Mouse (Mus musculus): Measurements from ENCODE around the gene Iqsec2.

Iqsec2 gene

DNA sequence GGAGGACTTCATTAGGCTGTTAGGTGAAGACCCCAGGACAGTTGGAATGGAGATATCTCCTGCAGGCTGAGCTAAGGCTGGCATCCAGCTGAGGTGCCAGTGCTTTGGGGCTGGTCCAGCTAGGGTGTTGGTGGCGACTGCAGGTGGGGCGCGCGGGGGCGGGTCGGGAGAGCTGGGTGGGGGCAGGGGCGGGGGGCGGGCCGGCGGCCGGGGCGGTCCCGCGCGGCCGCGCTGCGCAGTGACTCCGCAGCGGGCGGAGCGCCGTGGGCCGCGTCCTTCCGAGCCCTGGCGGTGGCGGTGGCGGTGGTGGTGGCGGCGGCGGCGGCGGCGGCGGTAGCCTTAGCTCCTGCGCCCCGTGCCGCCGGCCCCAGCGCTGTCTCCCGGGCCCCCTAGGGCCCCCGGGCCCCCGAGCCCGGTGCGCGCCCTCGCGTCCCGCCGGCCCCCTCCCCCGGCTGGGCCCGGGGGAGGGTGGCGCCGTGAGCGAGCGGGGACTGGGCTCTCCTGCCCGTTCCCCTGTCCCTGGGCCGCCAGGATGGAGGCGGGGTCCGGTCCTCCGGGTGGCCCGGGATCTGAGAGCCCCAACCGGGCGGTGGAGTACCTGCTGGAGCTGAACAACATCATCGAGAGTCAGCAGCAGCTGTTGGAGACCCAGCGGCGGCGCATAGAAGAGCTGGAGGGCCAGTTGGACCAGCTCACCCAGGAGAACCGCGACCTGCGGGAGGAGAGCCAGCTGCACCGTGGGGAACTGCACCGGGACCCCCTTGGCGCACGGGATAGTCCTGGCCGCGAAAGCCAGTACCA lies at the start of gene Iqsec2:
Iqsec2 (plus strand) TSS at position 328 of the 801 bp plus-strand sequence.
- peak; percentile 14 for DNase-seq (ENCODE audit: low spot score)

DNA sequence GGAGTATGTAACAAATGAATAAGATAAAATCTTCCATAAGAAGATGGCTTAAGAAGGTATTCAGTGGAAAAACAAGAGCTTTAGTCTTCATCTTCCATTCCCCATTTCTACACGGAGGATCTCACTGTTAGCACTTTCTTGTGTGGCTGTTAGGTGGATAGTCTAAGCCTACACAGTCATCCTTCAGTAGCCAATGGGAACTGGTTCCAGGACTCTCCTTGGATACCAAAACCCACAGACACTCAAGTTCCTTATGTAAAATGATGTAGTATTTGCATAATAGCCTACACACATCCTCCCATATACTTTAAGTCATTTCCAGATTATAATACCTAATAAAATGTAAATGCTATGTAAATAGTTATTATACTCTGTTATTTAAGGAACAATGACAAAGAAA lies 46.5 kb upstream of the Iqsec2 start:
- DNase-seq (ENCODE audit: low spot score), result no peak

GRCm38 (mm10) chrX:152121687-152122086 lies 22.4 kb upstream of the Iqsec2 start:
- DNase-seq (ENCODE audit: low spot score), result no peak

- DNase-seq (ENCODE audit: low spot score), result no peak
Measured at GRCm38 (mm10) chrX:152130777-152131176, 13.3 kb upstream of the Iqsec2 start.

GRCm38 (mm10) chrX:152132029-152132428 lies 12.0 kb upstream of the Iqsec2 start:
- no peak for DNase-seq (ENCODE audit: low spot score)

DNA sequence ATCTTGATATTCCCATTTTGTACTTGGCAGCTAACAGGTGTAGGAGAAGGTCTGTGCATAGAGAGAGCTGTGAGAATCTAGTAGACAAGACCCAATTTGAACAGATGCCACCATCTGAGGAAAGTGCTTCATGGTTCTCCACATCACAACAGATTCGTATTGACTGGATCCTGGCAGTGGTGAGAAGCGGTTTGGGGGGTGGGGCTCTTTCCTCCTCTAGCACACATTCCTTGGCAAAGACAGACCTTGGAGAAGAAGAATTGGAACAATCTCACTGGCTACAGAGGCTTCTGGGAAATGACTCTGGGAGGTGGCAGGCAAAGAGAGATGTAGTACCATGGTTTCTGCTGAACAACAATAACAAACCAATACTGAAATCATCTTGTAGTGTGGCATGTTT lies 8.9 kb upstream of the Iqsec2 start:
- no peak for DNase-seq (ENCODE audit: low spot score)

- no peak for DNase-seq (ENCODE audit: low spot score)
Measured at GRCm38 (mm10) chrX:152144742-152145214, 710 bp downstream of the Iqsec2 start.

- DNase-seq (ENCODE audit: low spot score), result no peak
Measured at GRCm38 (mm10) chrX:152146150-152146549, 2.1 kb downstream of the Iqsec2 start.

- no peak for DNase-seq (ENCODE audit: low spot score)
Measured at GRCm38 (mm10) chrX:152146691-152147090, 2.6 kb downstream of the Iqsec2 start.

DNA sequence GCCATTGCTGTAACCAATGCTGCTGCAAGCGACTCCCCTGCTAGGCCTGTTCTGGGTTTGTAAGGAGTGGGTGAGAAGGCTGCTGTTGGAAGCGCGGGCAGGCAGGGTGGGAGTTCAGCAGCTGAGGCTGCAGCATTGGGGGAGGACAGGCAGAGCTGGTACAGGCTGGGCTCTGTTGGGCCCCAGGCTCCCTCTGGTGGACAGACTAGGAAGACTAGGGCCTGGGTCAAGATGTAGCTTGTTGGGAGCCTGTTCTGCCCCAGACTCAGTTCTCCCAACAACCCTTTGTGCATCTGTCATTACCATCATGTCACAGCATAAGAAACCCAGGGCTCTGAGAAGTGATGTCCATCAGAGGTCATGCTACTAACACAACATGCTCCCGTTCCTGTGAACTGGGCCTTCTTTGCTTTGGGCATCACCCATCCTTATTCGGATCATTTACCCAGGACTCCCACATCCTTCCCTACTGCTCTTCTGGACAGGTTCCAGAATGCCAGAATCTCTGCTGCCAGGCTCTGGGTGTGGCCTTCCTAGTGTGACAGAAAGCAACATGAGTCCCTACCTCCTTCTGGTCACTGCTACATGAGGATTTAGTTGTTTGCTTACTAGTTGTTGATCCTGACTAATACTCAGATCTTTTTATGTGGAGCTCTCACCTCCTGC lies 3.5 kb downstream of the Iqsec2 start:
- DNase-seq (ENCODE audit: low spot score), result no peak

DNA sequence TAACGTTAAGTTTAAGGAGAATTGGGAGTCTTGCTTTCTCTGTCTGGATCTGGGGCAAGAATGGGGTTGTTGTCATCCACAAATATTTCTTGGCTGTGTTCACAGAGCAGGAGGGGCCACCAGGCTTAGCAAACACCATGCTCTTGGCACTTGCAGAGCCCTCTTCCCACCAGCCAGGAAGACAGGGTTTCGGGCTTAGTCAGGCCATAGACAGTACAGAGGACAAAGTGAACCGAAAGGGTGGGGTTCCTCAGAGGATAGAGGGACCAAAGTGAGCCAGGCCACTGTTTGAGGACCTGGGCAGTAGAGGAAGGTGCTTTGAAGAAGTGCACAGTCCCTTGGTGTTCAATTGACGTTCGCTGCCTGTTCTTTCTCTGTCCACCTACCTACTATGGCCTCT lies 4.6 kb downstream of the Iqsec2 start:
- no peak for DNase-seq (ENCODE audit: low spot score)

DNA sequence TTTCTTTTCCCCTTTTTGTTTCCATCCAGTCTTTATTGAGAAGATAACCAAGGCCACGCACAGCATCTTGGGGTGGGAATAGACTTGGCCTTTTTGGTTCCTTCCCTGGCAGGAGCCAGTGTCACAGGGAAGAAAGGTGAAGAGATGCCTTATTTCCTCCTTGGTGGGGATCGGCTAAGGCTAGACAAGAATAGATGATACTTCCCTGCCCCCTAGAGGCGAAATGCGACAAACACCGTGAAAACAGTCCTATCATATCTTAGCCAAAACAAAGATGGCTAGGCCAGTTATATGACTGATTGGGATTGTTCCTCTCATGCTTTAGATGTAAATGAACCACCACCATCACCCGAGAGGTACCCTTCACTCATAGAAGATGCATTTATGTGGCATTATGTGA lies 7.6 kb downstream of the Iqsec2 start:
- no peak for DNase-seq (ENCODE audit: low spot score)

- no peak for DNase-seq (ENCODE audit: low spot score)
Measured at GRCm38 (mm10) chrX:152158294-152158693, 14.2 kb downstream of the Iqsec2 start.

DNA sequence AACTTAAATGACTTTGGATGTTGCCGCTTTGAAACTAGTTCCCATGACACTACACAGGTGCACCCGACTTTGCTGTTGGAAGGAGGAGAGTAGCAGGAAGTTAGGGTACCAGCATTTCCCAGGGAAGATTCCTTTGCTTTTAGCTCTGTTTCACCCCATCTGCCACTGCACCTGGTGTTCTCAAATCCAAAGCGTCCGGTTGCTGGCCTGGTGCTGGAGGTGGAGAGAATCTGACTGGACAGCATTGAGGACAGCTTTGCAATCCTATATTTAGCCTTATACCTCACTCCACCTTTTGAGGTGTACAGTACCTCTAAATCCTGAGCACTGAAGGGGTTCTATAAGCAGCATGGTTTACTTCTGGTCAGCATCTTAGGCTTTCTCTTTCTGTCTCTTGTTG lies 17.3 kb downstream of the Iqsec2 start:
- DNase-seq (ENCODE audit: low spot score), result no peak

DNA sequence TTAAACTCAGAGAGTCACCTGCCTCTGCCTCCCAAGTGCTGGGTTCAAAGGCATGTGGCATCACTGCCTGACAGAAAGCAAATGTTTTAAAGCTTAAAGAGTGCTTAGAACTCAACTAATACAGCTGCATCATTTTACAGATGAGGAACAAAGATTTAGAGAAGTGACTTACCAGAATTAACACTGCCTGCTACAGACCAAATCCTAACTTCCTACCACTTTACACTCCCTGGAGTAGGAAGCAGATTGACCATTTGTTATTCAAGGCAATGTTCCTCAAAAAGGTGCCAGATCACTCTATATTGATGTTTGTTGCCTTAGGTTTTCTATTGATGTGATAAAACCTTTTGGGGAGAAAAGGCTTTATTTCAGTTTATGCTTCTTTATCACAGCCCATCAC lies 20.0 kb downstream of the Iqsec2 start:
- no peak for DNase-seq (ENCODE audit: low spot score)

DNA sequence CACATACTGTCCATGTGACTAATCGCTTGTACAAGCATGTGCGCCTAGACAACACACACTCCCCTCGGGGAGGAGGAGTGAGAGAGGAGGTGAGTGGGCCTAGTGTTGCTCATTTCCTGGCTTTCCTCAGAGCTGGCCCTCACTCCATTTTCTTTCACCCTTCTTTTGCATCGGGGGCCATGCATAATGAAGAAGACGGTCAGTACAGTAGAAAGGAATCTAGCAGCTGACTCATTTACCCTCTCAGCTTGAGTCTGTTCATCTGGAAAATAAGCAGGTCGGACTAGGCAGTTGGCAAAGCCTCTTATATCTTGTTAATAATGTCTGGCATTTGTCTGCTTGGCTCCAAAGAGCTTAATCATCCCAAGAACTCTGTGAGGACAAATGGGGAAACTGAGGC lies 22.1 kb downstream of the Iqsec2 start:
- DNase-seq (ENCODE audit: low spot score), result no peak

GRCm38 (mm10) chrX:152168521-152168920 lies 24.5 kb downstream of the Iqsec2 start:
- DNase-seq (ENCODE audit: low spot score), result no peak

GRCm38 (mm10) chrX:152171041-152172026 lies 27.3 kb downstream of the Iqsec2 start:
- no peak for DNase-seq (ENCODE audit: low spot score)

DNA sequence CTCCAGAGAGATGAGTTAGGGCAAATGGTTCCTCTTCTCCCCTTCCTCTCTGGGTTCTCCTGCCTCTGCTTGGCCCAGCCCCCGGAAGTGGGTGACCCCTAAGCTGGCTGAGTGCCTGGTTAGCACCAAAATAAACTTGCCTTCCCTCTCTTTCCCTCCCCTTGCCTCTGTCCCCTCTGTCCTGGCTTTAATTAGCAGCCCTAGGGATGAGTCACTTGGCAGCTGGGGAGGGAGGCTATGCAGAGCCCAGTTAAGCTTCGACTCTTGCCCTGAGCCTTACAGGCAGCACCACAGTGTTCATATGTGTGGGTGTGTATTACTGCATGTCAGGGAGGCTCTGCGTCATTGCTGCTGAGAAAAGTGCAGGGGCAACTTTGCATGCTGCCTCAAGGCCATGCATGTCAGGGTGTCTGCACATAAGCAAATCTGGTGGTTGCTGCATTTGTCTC lies 28.4 kb downstream of the Iqsec2 start:
- DNase-seq (ENCODE audit: low spot score), result no peak

- DNase-seq (ENCODE audit: low spot score), result no peak
Measured at GRCm38 (mm10) chrX:152175284-152175683, 31.2 kb downstream of the Iqsec2 start.

- DNase-seq (ENCODE audit: low spot score), result no peak
Measured at GRCm38 (mm10) chrX:152177897-152178296, 33.8 kb downstream of the Iqsec2 start.
